Mouse (Mus musculus) C2C12 (cell line): ENCODE data around the gene Slc44a4. TPM values are rescaled to one million over a fixed set of nuclear protein-coding genes. Genes with fewer than 3 reads are reported as not detected.

Experiments used
- H3K27me3 ChIP-seq: one replicate; pipeline ENCODE4 v1.6.1; 2011; ENCODE audit not compliant: control insufficient read depth, insufficient read depth, insufficient read length
- H3K36me3 ChIP-seq: one replicate; pipeline ENCODE4 v1.6.1; 2011; ENCODE audit not compliant: control insufficient read depth, insufficient read depth
- H3K4me3 ChIP-seq: one replicate; pipeline ENCODE4 v1.5.1; 2011; ENCODE audit warnings: mild to moderate bottlenecking, control low read depth; ENCODE audit not compliant: poor library complexity, insufficient read depth, severe bottlenecking
- H3K79me2 ChIP-seq: one replicate; pipeline ENCODE4 v1.6.1; 2011; ENCODE audit not compliant: control insufficient read depth, insufficient read depth
- H3K79me3 ChIP-seq: one replicate; pipeline ENCODE4 v1.6.1; 2011; ENCODE audit warnings: low read depth, control low read depth
- H3ac ChIP-seq: one replicate; pipeline ENCODE3; 2011; ENCODE audit warnings: low read depth; ENCODE audit not compliant: control insufficient read depth, insufficient read length
- CEBPB ChIP-seq: IDR thresholded peaks from one replicate; pipeline ENCODE4 v1.6.1; 2011; ENCODE audit warnings: low read depth, mild to moderate bottlenecking, control low read depth, moderate library complexity
- CTCF ChIP-seq: IDR thresholded peaks from one replicate; pipeline ENCODE4 v1.5.1; 2011; ENCODE audit not compliant: control insufficient read depth, insufficient read depth, insufficient read length
- FOSL1 ChIP-seq: IDR thresholded peaks from one replicate; pipeline ENCODE4 v1.8.0; 2011; ENCODE audit warnings: mild to moderate bottlenecking, low read length; ENCODE audit not compliant: poor library complexity, insufficient read depth, severe bottlenecking
- MAX ChIP-seq: IDR thresholded peaks from one replicate; pipeline ENCODE4 v1.6.1; 2011; ENCODE audit warnings: mild to moderate bottlenecking, control low read depth
- MYOD1 ChIP-seq: IDR thresholded peaks from one replicate; pipeline ENCODE4 v1.6.1; 2011; ENCODE audit warnings: low read depth; ENCODE audit not compliant: control insufficient read depth, insufficient read length
- MYOG ChIP-seq: IDR thresholded peaks from one replicate; pipeline ENCODE4 v1.6.1; 2011; ENCODE audit not compliant: control insufficient read depth, insufficient read length; ENCODE audit errors: extremely low read depth
- USF1 ChIP-seq: IDR thresholded peaks from one replicate; pipeline ENCODE4 v1.6.1; 2011; ENCODE audit warnings: low read depth, mild to moderate bottlenecking, control low read depth, moderate library complexity
- polyA plus RNA-seq: library from polyadenylated mRNA; unstranded; fragments of >200 nt; fragmentation: generic; extraction: Trizol; gene quantifications from one replicate; pipeline ENCODE4 v1.2.1, GENCODE M21; 2012; ENCODE audit warnings: missing spikeins

The Slc44a4 gene
- polyA plus RNA-seq, 1 experiment: 0.06 TPM

DNA sequence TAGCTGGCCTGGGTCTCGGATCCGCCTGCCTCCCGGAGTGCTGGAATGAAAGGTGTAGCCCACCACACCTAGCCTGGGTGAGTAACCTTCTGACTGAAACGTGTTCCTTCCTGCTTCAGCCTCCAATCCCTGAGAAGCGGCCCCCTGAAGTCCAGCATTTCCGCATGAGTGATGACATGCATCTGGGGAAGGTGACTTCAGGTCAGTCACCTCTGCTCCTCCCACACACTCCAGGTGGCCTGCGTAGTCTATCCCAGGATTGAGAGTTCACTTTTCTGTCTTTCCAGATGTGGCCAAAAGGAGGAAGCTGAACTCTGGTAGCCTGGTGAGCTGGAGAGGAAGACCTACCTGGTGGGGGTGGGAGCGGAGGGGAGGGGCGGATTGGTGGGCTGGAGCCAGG lies 11.4 kb upstream of the Slc44a4 start:
- Histone ChIP-seq H3K27me3 (no peaks in the 10 kb centered on the region), H3K79me3 (peaks cover 24% of the 10 kb centered on the region), H3K4me3 (no peak overlapping the region), H3K36me3 (peaks cover 41% of the 10 kb centered on the region), H3K79me2 (peaks cover 33% of the 10 kb centered on the region), H3ac (no peak overlapping the region)
- no peak for TF ChIP-seq USF1
- TF ChIP-seq CEBPB: no peak
- no peak for TF ChIP-seq FOSL1
- no peak for TF ChIP-seq MYOG
- no peak for TF ChIP-seq CTCF
- no peak for TF ChIP-seq MAX
- no peak for TF ChIP-seq MYOD1

GRCm38 (mm10) chr17:34910982-34911381 lies 3.3 kb upstream of the Slc44a4 start:
- H3K79me2 ChIP-seq: no peaks in the 10 kb centered on the region
- no peaks in the 10 kb centered on the region for H3K27me3 ChIP-seq
- no peak overlapping the region for H3K4me3 ChIP-seq
- H3K79me3 ChIP-seq: no peaks in the 10 kb centered on the region
- TF ChIP-seq CTCF: no peak
- TF ChIP-seq MYOG: no peak
- TF ChIP-seq USF1: no peak
- no peak for TF ChIP-seq MYOD1
- TF ChIP-seq MAX: no peak
- TF ChIP-seq FOSL1: no peak
- TF ChIP-seq CEBPB: no peak
- peaks cover 68% of the 10 kb centered on the region for H3K36me3 ChIP-seq
- no peak overlapping the region for H3ac ChIP-seq

DNA sequence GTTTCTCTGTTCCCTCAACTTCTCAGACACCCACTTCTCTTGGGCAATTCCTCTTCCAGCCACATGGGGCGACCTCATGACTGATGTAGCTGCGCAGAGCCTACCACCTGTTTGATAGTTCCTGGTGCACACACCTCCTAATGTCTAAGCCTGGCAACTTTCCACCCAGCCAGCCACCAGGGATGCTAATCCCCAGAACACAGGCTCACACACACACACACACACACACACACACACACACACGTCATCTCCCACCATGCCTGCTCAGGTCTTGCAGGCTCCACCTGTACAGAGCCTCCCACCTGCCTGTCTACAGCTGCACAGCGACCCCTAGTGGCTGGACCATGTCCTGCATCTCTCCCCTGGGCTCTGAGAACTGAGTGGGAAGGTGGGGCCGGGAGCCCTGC lies 2.3 kb upstream of the Slc44a4 start:
- H3ac ChIP-seq: no peak overlapping the region
- TF ChIP-seq FOSL1 (no peak), CTCF (peak; percentile 92)
- no peak overlapping the region for H3K4me3 ChIP-seq
- H3K36me3 ChIP-seq: peaks cover 65% of the 10 kb centered on the region
- H3K79me2 ChIP-seq: no peaks in the 10 kb centered on the region
- no peaks in the 10 kb centered on the region for H3K27me3 ChIP-seq
- no peaks in the 10 kb centered on the region for H3K79me3 ChIP-seq

GRCm38 (mm10) chr17:34915410-34915831 lies 1.2 kb downstream of the Slc44a4 start:
- Histone ChIP-seq H3ac (no peak overlapping the region), H3K79me3 (no peaks in the 10 kb centered on the region), H3K4me3 (no peak overlapping the region), H3K27me3 (no peaks in the 10 kb centered on the region), H3K79me2 (no peaks in the 10 kb centered on the region), H3K36me3 (peaks cover 35% of the 10 kb centered on the region)
- TF ChIP-seq CTCF (no peak), MAX (no peak), USF1 (no peak), MYOD1 (no peak), MYOG (no peak), CEBPB (no peak), FOSL1 (no peak)

DNA sequence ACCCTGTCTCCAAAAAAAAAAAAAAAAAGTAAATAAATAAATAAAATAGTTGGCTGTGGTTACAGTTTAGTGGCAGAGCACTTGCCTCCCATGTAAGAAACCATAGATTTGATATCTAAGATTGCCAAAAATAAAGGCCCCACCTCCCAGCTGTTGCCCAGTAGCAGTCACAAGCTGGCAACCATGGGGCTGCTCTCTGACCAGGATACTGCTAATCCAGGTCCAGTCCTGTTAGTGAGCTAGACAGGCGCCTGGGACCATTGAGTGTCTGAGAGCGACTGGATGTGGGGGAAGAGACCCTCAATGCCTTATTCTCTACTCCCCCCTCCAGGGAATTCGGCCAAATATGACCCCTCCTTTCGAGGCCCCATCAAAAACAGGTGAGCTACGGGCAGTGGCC lies 2.0 kb downstream of the Slc44a4 start:
- Histone ChIP-seq H3K27me3 (no peaks in the 10 kb centered on the region), H3K4me3 (no peak overlapping the region), H3ac (no peak overlapping the region), H3K36me3 (peaks cover 28% of the 10 kb centered on the region), H3K79me3 (no peaks in the 10 kb centered on the region), H3K79me2 (no peaks in the 10 kb centered on the region)
- no peak for TF ChIP-seq MYOG
- no peak for TF ChIP-seq USF1
- TF ChIP-seq CEBPB: no peak
- no peak for TF ChIP-seq FOSL1
- no peak for TF ChIP-seq CTCF
- no peak for TF ChIP-seq MAX
- TF ChIP-seq MYOD1: no peak

GRCm38 (mm10) chr17:34917188-34917587 lies 2.9 kb downstream of the Slc44a4 start:
- Histone ChIP-seq H3ac (no peak overlapping the region), H3K27me3 (no peaks in the 10 kb centered on the region), H3K4me3 (no peak overlapping the region), H3K79me3 (no peaks in the 10 kb centered on the region), H3K36me3 (peaks cover 20% of the 10 kb centered on the region), H3K79me2 (no peaks in the 10 kb centered on the region)
- TF ChIP-seq CEBPB (no peak), MYOD1 (no peak), MYOG (no peak)

GRCm38 (mm10) chr17:34922939-34923338 lies 8.7 kb downstream of the Slc44a4 start:
- Histone ChIP-seq H3K79me3 (no peaks in the 10 kb centered on the region), H3ac (no peak overlapping the region), H3K27me3 (no peaks in the 10 kb centered on the region), H3K36me3 (no peaks in the 10 kb centered on the region), H3K4me3 (no peak overlapping the region), H3K79me2 (no peaks in the 10 kb centered on the region)
- no peak for TF ChIP-seq MYOD1
- TF ChIP-seq MYOG: no peak
- no peak for TF ChIP-seq USF1
- no peak for TF ChIP-seq CTCF
- TF ChIP-seq CEBPB: no peak
- TF ChIP-seq FOSL1: no peak
- no peak for TF ChIP-seq MAX
